Mouse (Mus musculus) thymus, postnatal 36 days (tissue): ENCODE results near the gene Ddah2.

Source experiments
- DNase-seq, 2 experiments: peaks; one replicate each; pipeline ENCODE4 v3.0.0; 2022; ENCODE audit warnings: mixed read lengths in 2 of 2

The Ddah2 gene

GRCm38 (mm10) chr17:35051156-35052086 is 7.4 kb upstream of the Ddah2 start:
- DNase-seq, result peak; percentile 67 to 82

GRCm38 (mm10) chr17:35052271-35052798 is 6.5 kb upstream of the Ddah2 start:
- DNase-seq, result no peak

GRCm38 (mm10) chr17:35055691-35056495 is 2.9 kb upstream of the Ddah2 start:
- DNase-seq, result no peak

GRCm38 (mm10) chr17:35057090-35057489 is 1.7 kb upstream of the Ddah2 start:
- DNase-seq, result no peak

GRCm38 (mm10) chr17:35058316-35058715 is 519 bp upstream of the Ddah2 start:
- DNase-seq, result peak in 1 of 2 experiments; percentile 32

GRCm38 (mm10) chr17:35060071-35060470 is 1.2 kb downstream of the Ddah2 start:
- peak in 1 of 2 experiments; percentile 52 for DNase-seq

GRCm38 (mm10) chr17:35060737-35061297 is 2.0 kb downstream of the Ddah2 start:
- DNase-seq, result peak in 1 of 2 experiments; percentile 39

GRCm38 (mm10) chr17:35061299-35061698 is 2.5 kb downstream of the Ddah2 start:
- no peak for DNase-seq

- DNase-seq, result no peak
Observed at GRCm38 (mm10) chr17:35063466-35063865, 4.6 kb downstream of the Ddah2 start.

GRCm38 (mm10) chr17:35064378-35064877 is 5.6 kb downstream of the Ddah2 start:
- DNase-seq, result no peak

- peak in 1 of 2 experiments; percentile 48 for DNase-seq
Observed at GRCm38 (mm10) chr17:35064951-35065947, 6.4 kb downstream of the Ddah2 start, which contains the start of gene Ly6g6c. Gene Ly6g6c, plus strand, starts transcription at chr17:35065388.

- DNase-seq, result no peak
Observed at GRCm38 (mm10) chr17:35066084-35066483, 7.2 kb downstream of the Ddah2 start, which contains the start of gene Mpig6b. Gene Mpig6b, minus strand, starts transcription at chr17:35066184.

- no peak for DNase-seq
Observed at GRCm38 (mm10) chr17:35068213-35068914, 9.5 kb downstream of the Ddah2 start.

GRCm38 (mm10) chr17:35070556-35071229 is 11.9 kb downstream of the Ddah2 start:
- DNase-seq, result peak; percentile 60 to 79

GRCm38 (mm10) chr17:35071454-35071853 is 12.6 kb downstream of the Ddah2 start:
- peak in 1 of 2 experiments; percentile 32 for DNase-seq

GRCm38 (mm10) chr17:35074097-35074496 is 15.3 kb downstream of the Ddah2 start:
- DNase-seq, result peak; percentile 37 to 56

GRCm38 (mm10) chr17:35076507-35077176 is 17.8 kb downstream of the Ddah2 start, which contains the start of gene Ly6g6e:
Gene Ly6g6e, plus strand, starts transcription at chr17:35076902.
- DNase-seq, result no peak

GRCm38 (mm10) chr17:35077285-35077684 is 18.4 kb downstream of the Ddah2 start:
- no peak for DNase-seq

- no peak for DNase-seq
Observed at GRCm38 (mm10) chr17:35077786-35078233, 19.0 kb downstream of the Ddah2 start, which contains the start of gene Ly6g6d. Gene Ly6g6d, minus strand, starts transcription at chr17:35078065.
